Mouse (Mus musculus) embryonic facial prominence, embryonic 14.5 days (tissue): ENCODE data around the gene Prkch. TPM values are rescaled to one million over a fixed set of nuclear protein-coding genes. Genes with fewer than 3 reads are reported as not detected.
A peak's percentile ranks its signal among the peaks of the same experiment; 100 is the strongest.
"Not testable (repeated sequence)": the region's sequence is repeated elsewhere in the genome, so short reads cannot be mapped to it uniquely, and the experiment has no call there.

Source experiments
- ATAC-seq: fragments of 200-750 bp; cut with Nextera tagmentation; 2 replicates; pipeline ENCODE4 v1.8.0; 2017; ENCODE audit warnings: low read depth, moderate number of reproducible peaks, moderate TSS enrichment
- DNase-seq: peaks from one replicate; pipeline ENCODE4 v3.0.0-alpha.2; 2015; ENCODE audit warnings: low spot score
- H3K27ac ChIP-seq: fragments of 300-500 bp; sonication (generic); replicated peaks from 2 replicates; pipeline ENCODE4 v1.5.1; 2014; ENCODE audit warnings: low read depth, mild to moderate bottlenecking, low read length, moderate library complexity
- H3K27me3 ChIP-seq: fragments of 300-500 bp; sonication (generic); replicated peaks from 2 replicates; pipeline ENCODE4 v1.6.1; 2014; ENCODE audit warnings: low read length; ENCODE audit not compliant: control insufficient read depth, insufficient read depth
- H3K36me3 ChIP-seq: fragments of 300-500 bp; sonication (generic); 2 replicates; pipeline ENCODE4 v1.6.1; 2014; ENCODE audit warnings: low read length, mixed read lengths; ENCODE audit not compliant: control insufficient read depth, insufficient read depth
- H3K4me1 ChIP-seq: fragments of 300-500 bp; sonication (generic); 2 replicates; pipeline ENCODE4 v1.6.1; 2014; ENCODE audit warnings: antibody characterized with exemption, low read length; ENCODE audit not compliant: control insufficient read depth, insufficient read depth
- H3K4me2 ChIP-seq: fragments of 300-500 bp; sonication (generic); 2 replicates; pipeline ENCODE4 v1.6.1; 2014; ENCODE audit warnings: low read depth, mild to moderate bottlenecking, low read length, moderate library complexity, mixed read lengths
- H3K4me3 ChIP-seq: fragments of 300-500 bp; sonication (generic); 2 replicates; pipeline ENCODE4 v1.5.1; 2014; ENCODE audit warnings: low read depth, mild to moderate bottlenecking, low read length
- H3K9ac ChIP-seq: fragments of 300-500 bp; sonication (generic); 2 replicates; pipeline ENCODE4 v1.6.1; 2014; ENCODE audit warnings: low read depth, mild to moderate bottlenecking, low read length, moderate library complexity, mixed read lengths
- H3K9me3 ChIP-seq: fragments of 300-500 bp; sonication (generic); 2 replicates; pipeline ENCODE4 v1.6.1; 2016; ENCODE audit warnings: low read length; ENCODE audit not compliant: control insufficient read depth
- WGBS: fragments of 180-500 bp; shearing (Covaris S2); extraction: QIAGEN DNeasy Blood & Tissue Kit; methylation state at CpG from one replicate; pipeline ENCODE4 v1.1.7; 2014; 5-methylcytosine and 5-hydroxymethylcytosine counted together
- polyA plus RNA-seq: library from polyadenylated mRNA; unstranded; fragments of >200 nt; fragmentation: Nextera tagmentation; extraction: Ambion mirVana; gene quantifications from 2 replicates; pipeline ENCODE4 v1.2.1, GENCODE M21; 2014

Gene Prkch
- 13.6 TPM in 2 replicates for polyA plus RNA-seq

- Histone ChIP-seq H3K9ac (peak within 1 kb of the TSS; percentile 80), H3K4me2 (peak within 1 kb of the TSS; percentile 91), H3K4me1 (peaks cover 11% of the 10 kb centered on the region; the same call in 1 of the 2 replicates), H3K36me3 (no peaks in the 10 kb centered on the region), H3K27me3 (peaks cover 10% of the 10 kb centered on the region), H3K27ac (peak within 1 kb of the TSS; percentile 77), H3K4me3 (peak within 1 kb of the TSS; percentile 74), H3K9me3 (no peaks in the 10 kb centered on the region)
- under 1% methylated on average over 24 of the region's 61 CpGs for WGBS
- peak; percentile 93 for ATAC-seq
- peak; percentile 93 for DNase-seq
Measured at GRCm38 (mm10) chr12:73584610-73585240, at the start of gene Prkch. Gene Prkch (plus strand): TSS chr12:73584796.

GRCm38 (mm10) chr12:73537499-73538138 lies 47.0 kb upstream of the Prkch start:
- Histone ChIP-seq H3K27ac (no peak overlapping the region), H3K9me3 (no peaks in the 10 kb centered on the region), H3K36me3 (no peaks in the 10 kb centered on the region), H3K27me3 (no peaks in the 10 kb centered on the region), H3K4me3 (no peak overlapping the region), H3K4me2 (peak overlapping the region; percentile 1; the same call in 1 of the 2 replicates), H3K9ac (no peak overlapping the region), H3K4me1 (no peaks in the 10 kb centered on the region)
- 26% methylated on average over 17 of the region's 17 CpGs for WGBS
- DNase-seq = no peak
- ATAC-seq = 0 out of 2 replicates have a peak, but pooled peaks have one; percentile 48

- 44% methylated on average over 3 of the region's 3 CpGs for WGBS
- H3K9me3 ChIP-seq, H3K36me3 ChIP-seq, ATAC-seq, H3K9ac ChIP-seq, H3K27me3 ChIP-seq, H3K4me1 ChIP-seq, DNase-seq, H3K27ac ChIP-seq, H3K4me3 ChIP-seq: not testable (repeated sequence)
- H3K4me2 ChIP-seq = peak overlapping the region; percentile 1; the same call in 1 of the 2 replicates
Measured at GRCm38 (mm10) chr12:73538139-73538508, 46.5 kb upstream of the Prkch start.

GRCm38 (mm10) chr12:73539151-73539550 lies 45.4 kb upstream of the Prkch start:
- Histone ChIP-seq H3K27me3 (peaks cover 5% of the 10 kb centered on the region), H3K4me3 (no peak overlapping the region), H3K27ac (no peak overlapping the region), H3K9ac (no peak overlapping the region), H3K4me1 (no peaks in the 10 kb centered on the region), H3K9me3 (no peaks in the 10 kb centered on the region), H3K36me3 (no peaks in the 10 kb centered on the region), H3K4me2 (0 out of 2 replicates have a peak overlapping the region, but pooled peaks have one; percentile 12)
- DNase-seq (peak; percentile 82), ATAC-seq (no peak)
- 15% methylated on average over 2 of the region's 2 CpGs for WGBS

GRCm38 (mm10) chr12:73540402-73540801 lies 44.2 kb upstream of the Prkch start:
- H3K9me3 ChIP-seq = no peaks in the 10 kb centered on the region
- H3K4me3 ChIP-seq = no peak overlapping the region
- H3K9ac ChIP-seq = no peak overlapping the region
- H3K4me2 ChIP-seq = no peak overlapping the region
- H3K4me1 ChIP-seq = 0 out of 2 replicates have a peak, but pooled peaks cover 5% of the 10 kb centered on the region
- WGBS = 89% methylated on average over 2 of the region's 2 CpGs
- H3K27ac ChIP-seq = no peak overlapping the region
- DNase-seq = no peak
- H3K27me3 ChIP-seq = peaks cover 18% of the 10 kb centered on the region
- no peaks in the 10 kb centered on the region for H3K36me3 ChIP-seq
- no peak for ATAC-seq

- ATAC-seq (no peak), DNase-seq (no peak)
- Histone ChIP-seq H3K27me3 (peaks cover 41% of the 10 kb centered on the region), H3K9me3 (no peaks in the 10 kb centered on the region), H3K4me1 (0 out of 2 replicates have a peak, but pooled peaks cover 8% of the 10 kb centered on the region), H3K9ac (no peak overlapping the region), H3K4me3 (no peak overlapping the region), H3K36me3 (no peaks in the 10 kb centered on the region), H3K27ac (no peak overlapping the region), H3K4me2 (peak overlapping the region; percentile 8; the same call in 1 of the 2 replicates)
- 72% methylated on average over 5 of the region's 5 CpGs for WGBS
Measured at GRCm38 (mm10) chr12:73543191-73543590, 41.4 kb upstream of the Prkch start.

GRCm38 (mm10) chr12:73544736-73545671 lies 39.6 kb upstream of the Prkch start:
- DNase-seq (no peak), ATAC-seq (peak; percentile 23; the same call in 1 of the 2 replicates)
- Histone ChIP-seq H3K4me3 (peak overlapping the region; percentile 61), H3K4me2 (peak overlapping the region; percentile 74), H3K4me1 (0 out of 2 replicates have a peak, but pooled peaks cover 8% of the 10 kb centered on the region), H3K9ac (peak overlapping the region; percentile 75), H3K27me3 (peaks cover 41% of the 10 kb centered on the region), H3K9me3 (no peaks in the 10 kb centered on the region), H3K27ac (peak overlapping the region; percentile 72; the same call in 1 of the 2 replicates), H3K36me3 (no peaks in the 10 kb centered on the region)
- 13% methylated on average over 44 of the region's 48 CpGs for WGBS

- Histone ChIP-seq H3K27me3 (peaks cover 46% of the 10 kb centered on the region), H3K27ac (peak overlapping the region; percentile 72), H3K4me1 (0 out of 2 replicates have a peak, but pooled peaks cover 8% of the 10 kb centered on the region), H3K36me3 (no peaks in the 10 kb centered on the region), H3K4me3 (peak overlapping the region; percentile 61), H3K9ac (peak overlapping the region; percentile 75), H3K4me2 (peak overlapping the region; percentile 74), H3K9me3 (no peaks in the 10 kb centered on the region)
- DNase-seq (no peak), ATAC-seq (peak; percentile 86)
- 2% methylated on average over 28 of the region's 55 CpGs for WGBS
Measured at GRCm38 (mm10) chr12:73545672-73546085, 38.9 kb upstream of the Prkch start.
